10 mouse cellular contexts compared by ENCODE assay signal in genomic region chr15:99096831-99097500, GRCm38 (mm10). TPM values are rescaled to one million over a fixed set of nuclear protein-coding genes. Genes with fewer than 3 reads are reported as not detected.
DNase-seq lines count a peak whose midpoint lies in the region; ATAC-seq and TF ChIP-seq lines count a peak whose summit lies in the region.
"Had no signal": no experiment of that assay in that cellular context is flagged by ENCODE, and none has a peak within 500 bp of the region (broad histone marks: within the 10 kb centered on the region; RNA-seq: fewer than 3 reads in every experiment).

No protein-coding gene starts in this region.

- peak; percentile 45 for DNase-seq in gastrocnemius, adult 2 months
- no peak for DNase-seq in gastrocnemius, adult 18-20 months (ENCODE audit: low spot score)
- peak; percentile 49 for DNase-seq in ES-CJ7 (ENCODE audit: low read depth, low spot score)
- peak; percentile 76 to 85 for DNase-seq in kidney, postnatal 4 days
- DNase-seq in layer of hippocampus, adult 18-20 months (ENCODE audit: low spot score in 2 of 2): no peak

- H3K9me3 ChIP-seq in heart, embryonic 13.5 days: no peaks in the 10 kb centered on the region
- no peaks in the 10 kb centered on the region for H3K9me3 ChIP-seq in neural tube, embryonic 13.5 days

- H3K4me1 ChIP-seq in heart, embryonic 13.5 days: peaks cover 52% of the 10 kb centered on the region
- peaks cover 62% of the 10 kb centered on the region for H3K4me1 ChIP-seq in neural tube, embryonic 13.5 days (replicated peaks)

- H3K27me3 ChIP-seq in heart, embryonic 13.5 days (replicated peaks): peaks cover 80% of the 10 kb centered on the region
- peaks cover 87% of the 10 kb centered on the region for H3K27me3 ChIP-seq in neural tube, embryonic 13.5 days
- H3K27me3 ChIP-seq: CH12.LX had no signal

- no peak for ATAC-seq in heart, embryonic 13.5 days (ENCODE audit: extremely low read depth, insufficient number of reproducible peaks, low FRiP score, low TSS enrichment)
- no peak for ATAC-seq in neural tube, embryonic 13.5 days (ENCODE audit: low read depth)
- ATAC-seq in megakaryocyte-erythroid progenitor cell, adult 5-6 weeks (replicated peaks; ENCODE audit: low FRiP score, low TSS enrichment, poor library complexity, severe bottlenecking): no peak

- WGBS in heart, embryonic 13.5 days: under 1% methylated on average over 57 of the region's 58 CpGs
- under 1% methylated on average over 56 of the region's 58 CpGs for WGBS in neural tube, embryonic 13.5 days

- TF ChIP-seq CTCF in gastrocnemius, adult 2 months (IDR thresholded peaks at IDR 0.05): no peak

- peak overlapping the region; percentile 77 for H3K4me2 ChIP-seq in heart, embryonic 13.5 days
- H3K4me2 ChIP-seq in neural tube, embryonic 13.5 days: peak overlapping the region; percentile 71

- no peak overlapping the region for H3K27ac ChIP-seq in gastrocnemius, adult 2 months
- no peak overlapping the region for H3K27ac ChIP-seq in heart, embryonic 13.5 days (replicated peaks)
- no peak overlapping the region for H3K27ac ChIP-seq in neural tube, embryonic 13.5 days (replicated peaks)

- no peaks in the 10 kb centered on the region for H3K36me3 ChIP-seq in heart, embryonic 13.5 days
- H3K36me3 ChIP-seq in neural tube, embryonic 13.5 days: no peaks in the 10 kb centered on the region

- H3K4me3 ChIP-seq in gastrocnemius, adult 2 months: peak overlapping the region; percentile 67
- H3K4me3 ChIP-seq in heart, embryonic 13.5 days: peak overlapping the region; percentile 49
- peak overlapping the region; percentile 37 for H3K4me3 ChIP-seq in neural tube, embryonic 13.5 days
- H3K4me3 ChIP-seq: erythroblast, embryonic 14.5 days had no signal

- H3K9ac ChIP-seq in heart, embryonic 13.5 days: peak overlapping the region; percentile 72
- peak overlapping the region; percentile 65 for H3K9ac ChIP-seq in neural tube, embryonic 13.5 days

- intact Hi-C loops in gastrocnemius, adult 2 months (cut with DNase I): no loop called here

RNA-seq across cellular contexts. Expression of gene Dnajc22, which starts 4.0 kb away (rescaled TPM):
- total RNA-seq in gastrocnemius, adult 2 months (2021): not detected
- total RNA-seq in gastrocnemius, adult 18-20 months (2021): under 1 TPM in 1 of 2 experiments, not detected in 1; 0.19 TPM
- polyA plus RNA-seq in heart, embryonic 13.5 days (2015; fragmentation: Nextera tagmentation; extraction: Ambion mirVana): 1.0 and 1.8 TPM in 2 replicates
- 0.25 and 0.49 TPM in 2 replicates for polyA plus RNA-seq in neural tube, embryonic 13.5 days (2015; fragmentation: Nextera tagmentation; extraction: Ambion mirVana)
- total RNA-seq in megakaryocyte-erythroid progenitor cell, adult 5-6 weeks (2014; fragmentation: Nextera tagmentation): not detected in 2 replicates
- total RNA-seq in megakaryocyte-erythroid progenitor cell, adult 5-6 weeks (2017): not detected in 2 replicates
- under 1 TPM; 0.20 to 0.27 TPM for total RNA-seq in layer of hippocampus, adult 18-20 months (2021)

RNA-seq across cellular contexts. Expression of gene C1ql4, which starts 9.3 kb away (rescaled TPM):
- not detected for total RNA-seq in gastrocnemius, adult 2 months (2021)
- total RNA-seq in gastrocnemius, adult 18-20 months (2021): not detected
- 0.16 and 0.25 TPM in 2 replicates for polyA plus RNA-seq in heart, embryonic 13.5 days (2015; fragmentation: Nextera tagmentation; extraction: Ambion mirVana)
- polyA plus RNA-seq in neural tube, embryonic 13.5 days (2015; fragmentation: Nextera tagmentation; extraction: Ambion mirVana): 2.7 and 3.5 TPM in 2 replicates
- total RNA-seq in megakaryocyte-erythroid progenitor cell, adult 5-6 weeks (2014; fragmentation: Nextera tagmentation): not detected in 2 replicates
- total RNA-seq in megakaryocyte-erythroid progenitor cell, adult 5-6 weeks (2017): not detected in 2 replicates
- total RNA-seq in layer of hippocampus, adult 18-20 months (2021): not detected
- total RNA-seq: CH12.LX had no signal
- polyA plus RNA-seq: erythroblast, embryonic 14.5 days had no signal

RNA-seq across cellular contexts. Expression of gene Troap, which starts 22.6 kb away (rescaled TPM):
- not detected for total RNA-seq in gastrocnemius, adult 2 months (2021)
- under 1 TPM in 1 of 2 experiments, not detected in 1; 0.21 TPM for total RNA-seq in gastrocnemius, adult 18-20 months (2021)
- polyA plus RNA-seq in heart, embryonic 13.5 days (2015; fragmentation: Nextera tagmentation; extraction: Ambion mirVana): 27.1 and 27.8 TPM in 2 replicates
- 6.3 and 6.9 TPM in 2 replicates for polyA plus RNA-seq in neural tube, embryonic 13.5 days (2015; fragmentation: Nextera tagmentation; extraction: Ambion mirVana)
- 25.0 and 40.8 TPM in 2 replicates for total RNA-seq in megakaryocyte-erythroid progenitor cell, adult 5-6 weeks (2014; fragmentation: Nextera tagmentation)
- 6.6 and 37.9 TPM in 2 replicates for total RNA-seq in megakaryocyte-erythroid progenitor cell, adult 5-6 weeks (2017)
- under 1 TPM in 1 of 2 experiments, not detected in 1; 0.72 TPM for total RNA-seq in layer of hippocampus, adult 18-20 months (2021)

RNA-seq across cellular contexts. Expression of gene Spats2, which starts 28.8 kb away (rescaled TPM):
- total RNA-seq in gastrocnemius, adult 2 months (2021): 1 to 10 TPM; 3.7 to 4.3 TPM
- total RNA-seq in gastrocnemius, adult 18-20 months (2021): 1 to 10 TPM; 3.8 to 4.6 TPM
- 31.8 and 34.5 TPM in 2 replicates for polyA plus RNA-seq in heart, embryonic 13.5 days (2015; fragmentation: Nextera tagmentation; extraction: Ambion mirVana)
- polyA plus RNA-seq in neural tube, embryonic 13.5 days (2015; fragmentation: Nextera tagmentation; extraction: Ambion mirVana): 44.4 and 48.9 TPM in 2 replicates
- total RNA-seq in megakaryocyte-erythroid progenitor cell, adult 5-6 weeks (2014; fragmentation: Nextera tagmentation): not detected in 2 replicates
- 0.61 TPM in 1 of 2 replicates, not detected in the other for total RNA-seq in megakaryocyte-erythroid progenitor cell, adult 5-6 weeks (2017)
- total RNA-seq in layer of hippocampus, adult 18-20 months (2021): 10 to 100 TPM; 30.1 to 31.4 TPM

RNA-seq across cellular contexts. Expression of gene Prph, which starts 42.0 kb away (rescaled TPM):
- 1 to 10 TPM in 1 of 2 experiments, under 1 TPM in 1; 0.31 to 1.2 TPM for total RNA-seq in gastrocnemius, adult 2 months (2021)
- under 1 TPM; 0.43 to 0.88 TPM for total RNA-seq in gastrocnemius, adult 18-20 months (2021)
- 0.56 and 1.7 TPM in 2 replicates for polyA plus RNA-seq in heart, embryonic 13.5 days (2015; fragmentation: Nextera tagmentation; extraction: Ambion mirVana)
- 268 and 371 TPM in 2 replicates for polyA plus RNA-seq in neural tube, embryonic 13.5 days (2015; fragmentation: Nextera tagmentation; extraction: Ambion mirVana)
- total RNA-seq in megakaryocyte-erythroid progenitor cell, adult 5-6 weeks (2014; fragmentation: Nextera tagmentation): not detected in 2 replicates
- total RNA-seq in megakaryocyte-erythroid progenitor cell, adult 5-6 weeks (2017): not detected in 2 replicates
- total RNA-seq in layer of hippocampus, adult 18-20 months (2021): 1 to 10 TPM in 1 of 2 experiments, under 1 TPM in 1; 0.61 to 1.1 TPM
- polyA plus RNA-seq: erythroblast, embryonic 14.5 days had no signal

Comparison
In these comparisons a context has a peak if more than half of its experiments do, and no peak if none do; other contexts are left out.
1. DNase-seq: peak in gastrocnemius, adult 2 months (single experiment), ES-CJ7 (single experiment) and kidney, postnatal 4 days (2 of 2); none in gastrocnemius, adult 18-20 months (single experiment) and layer of hippocampus, adult 18-20 months (0 of 2).
2. RNA of gene Troap, which starts 22.6 kb away (total RNA-seq): 6.6 to 40.8 TPM in megakaryocyte-erythroid progenitor cell, adult 5-6 weeks; 0.72 TPM in layer of hippocampus, adult 18-20 months, 0.21 TPM in gastrocnemius, adult 18-20 months and not detected in gastrocnemius, adult 2 months; every median in the first group is over 4 times any median in the second.
3. Peak in every context shown above with its lines, with median percentiles within 50 percentile points of each other: H3K4me3 ChIP-seq.